Mouse (Mus musculus) hindbrain, embryonic 15.5 days (tissue): ENCODE data around the gene Robo1. TPM values are rescaled to one million over a fixed set of nuclear protein-coding genes. Genes with fewer than 3 reads are reported as not detected.

ENCODE experiments used
- ATAC-seq: fragments of 200-750 bp; cut with Nextera tagmentation; 2 replicates; pipeline ENCODE4 v1.8.0; 2017; ENCODE audit warnings: low read depth, moderate number of reproducible peaks, moderate TSS enrichment; ENCODE audit not compliant: low FRiP score
- H3K27ac ChIP-seq: fragments of 300-500 bp; sonication (generic); replicated peaks from 2 replicates; pipeline ENCODE4 v1.5.1; 2015; ENCODE audit warnings: mild to moderate bottlenecking, inconsistent platforms
- H3K27me3 ChIP-seq: fragments of 300-500 bp; sonication (generic); 2 replicates; pipeline ENCODE4 v1.6.1; 2015; ENCODE audit warnings: control low read depth, inconsistent platforms
- H3K36me3 ChIP-seq: fragments of 300-500 bp; sonication (generic); 2 replicates; pipeline ENCODE4 v1.6.1; 2015; ENCODE audit warnings: control low read depth, inconsistent platforms
- H3K4me1 ChIP-seq: fragments of 300-500 bp; sonication (generic); replicated peaks from 2 replicates; pipeline ENCODE4 v1.6.1; 2015; ENCODE audit warnings: control low read depth, inconsistent platforms
- H3K4me2 ChIP-seq: fragments of 300-500 bp; sonication (generic); 2 replicates; pipeline ENCODE4 v1.6.1; 2015; ENCODE audit warnings: moderate library complexity, mild to moderate bottlenecking, inconsistent platforms
- H3K4me3 ChIP-seq: fragments of 300-500 bp; sonication (generic); 2 replicates; pipeline ENCODE4 v1.5.1; 2015; ENCODE audit warnings: mild to moderate bottlenecking, inconsistent platforms
- H3K9ac ChIP-seq: fragments of 300-500 bp; sonication (generic); 2 replicates; pipeline ENCODE4 v1.6.1; 2015; ENCODE audit warnings: inconsistent platforms
- H3K9me3 ChIP-seq: fragments of 300-500 bp; sonication (generic); 2 replicates; pipeline ENCODE4 v1.6.1; 2016; ENCODE audit warnings: control low read depth, inconsistent platforms
- WGBS: fragments of 180-500 bp; shearing (Covaris S2); methylation state at CpG from one replicate; pipeline ENCODE4 v1.1.7; 2015; 5-methylcytosine and 5-hydroxymethylcytosine counted together
- polyA plus RNA-seq: library from polyadenylated mRNA; unstranded; fragments of >200 nt; fragmentation: Nextera tagmentation; extraction: Ambion mirVana; gene quantifications from 2 replicates; pipeline ENCODE4 v1.2.1, GENCODE M21; 2015

The Robo1 gene
- polyA plus RNA-seq, 1 experiment from 2014 or later: 33.1 TPM

- H3K4me2 ChIP-seq: no peak overlapping the region
- H3K9me3 ChIP-seq: no peaks in the 10 kb centered on the region
- 92% methylated on average over 1 of the region's 1 CpGs for WGBS
- H3K9ac ChIP-seq: no peak overlapping the region
- no peaks in the 10 kb centered on the region for H3K27me3 ChIP-seq
- 0 out of 2 replicates have a peak, but pooled peaks cover 4% of the 10 kb centered on the region for H3K4me1 ChIP-seq
- H3K36me3 ChIP-seq: no peaks in the 10 kb centered on the region
- ATAC-seq: no peak
- no peak overlapping the region for H3K27ac ChIP-seq
- H3K4me3 ChIP-seq: no peak overlapping the region
These were observed 267.1 kb downstream of the Robo1 start for GRCm38 (mm10) chr16:72575171-72575570.

- 49% methylated on average over 7 of the region's 7 CpGs for WGBS
- no peak for ATAC-seq
- no peaks in the 10 kb centered on the region for H3K9me3 ChIP-seq
- H3K27me3 ChIP-seq: no peaks in the 10 kb centered on the region
- no peak overlapping the region for H3K4me2 ChIP-seq
- H3K4me1 ChIP-seq: 0 out of 2 replicates have a peak, but pooled peaks cover 4% of the 10 kb centered on the region
- no peak overlapping the region for H3K4me3 ChIP-seq
- H3K27ac ChIP-seq: no peak overlapping the region
- no peak overlapping the region for H3K9ac ChIP-seq
- no peaks in the 10 kb centered on the region for H3K36me3 ChIP-seq
These were observed 268.9 kb downstream of the Robo1 start for GRCm38 (mm10) chr16:72576956-72577355.

DNA sequence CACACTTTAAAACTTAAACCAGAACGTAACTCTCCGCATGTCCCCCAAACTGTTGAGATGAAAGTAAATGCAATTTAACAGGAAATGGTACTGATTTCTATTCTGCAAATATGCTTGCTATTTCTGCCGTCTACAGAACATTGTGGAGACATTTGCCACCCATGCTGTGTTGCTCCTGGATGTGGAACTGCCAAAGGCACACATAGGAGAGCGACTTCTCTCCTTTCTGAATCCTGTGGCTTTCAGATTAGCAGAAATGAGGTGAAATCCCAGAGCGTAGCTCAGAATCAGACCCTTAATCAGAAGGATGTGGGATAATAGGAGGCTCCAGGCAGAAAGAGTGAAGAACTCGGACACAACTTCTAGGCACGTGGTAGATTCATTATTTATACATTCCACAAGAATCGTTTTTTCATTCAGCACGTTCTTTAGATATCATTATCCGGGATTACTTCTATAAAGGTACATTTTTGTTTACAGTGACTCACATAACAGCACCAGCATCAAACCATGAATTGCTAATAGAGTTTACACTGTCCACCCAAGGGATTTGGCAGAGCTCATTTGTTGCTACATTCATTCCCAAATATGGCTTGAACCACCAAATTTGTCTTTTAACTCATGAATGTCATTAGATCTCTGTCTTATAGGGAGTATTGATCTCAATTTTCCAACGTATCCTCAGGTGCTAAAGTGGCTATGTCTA, 276.5 kb downstream of the Robo1 start:
- no peak overlapping the region for H3K4me2 ChIP-seq
- 65% methylated on average over 11 of the region's 11 CpGs for WGBS
- no peak overlapping the region for H3K27ac ChIP-seq
- H3K4me1 ChIP-seq: 0 out of 2 replicates have a peak, but pooled peaks cover 8% of the 10 kb centered on the region
- H3K36me3 ChIP-seq: no peaks in the 10 kb centered on the region
- H3K9me3 ChIP-seq: no peaks in the 10 kb centered on the region
- ATAC-seq: no peak
- no peak overlapping the region for H3K4me3 ChIP-seq
- H3K27me3 ChIP-seq: no peaks in the 10 kb centered on the region
- H3K9ac ChIP-seq: no peak overlapping the region

DNA sequence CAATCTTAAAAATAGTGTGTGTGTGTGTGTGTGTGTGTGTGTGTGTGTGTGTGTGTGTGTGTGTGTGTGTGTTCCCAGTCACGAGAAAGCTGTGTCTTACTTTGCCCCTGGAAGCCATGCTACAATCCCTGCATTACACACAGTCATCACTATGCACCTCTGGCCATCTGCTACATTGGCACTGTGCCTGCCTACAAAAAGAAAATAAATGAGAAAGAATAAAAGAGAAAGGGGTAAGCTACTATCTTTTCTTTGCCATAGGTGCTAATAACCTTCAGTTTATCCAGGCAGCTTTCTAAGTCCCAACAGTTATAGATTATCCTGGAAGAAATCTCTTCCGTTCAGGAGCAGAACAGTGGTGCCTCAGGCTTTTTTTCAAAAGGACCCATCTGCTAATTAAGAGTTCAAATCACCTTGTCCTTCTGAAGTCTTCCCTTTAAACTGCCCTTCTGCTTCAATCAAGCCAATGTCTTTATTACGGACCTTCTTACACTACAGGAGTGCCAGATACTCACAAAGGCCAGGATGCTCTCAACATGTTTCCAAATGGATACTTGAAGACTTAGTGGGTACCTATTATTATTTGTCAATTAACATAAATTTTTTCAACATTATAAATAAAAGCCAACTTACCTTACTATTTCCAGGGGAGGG, 277.2 kb downstream of the Robo1 start:
- ATAC-seq: peak; percentile 63; the same call in 1 of the 2 replicates
- H3K27me3 ChIP-seq: no peaks in the 10 kb centered on the region
- no peak overlapping the region for H3K27ac ChIP-seq
- WGBS: 32% methylated on average over 3 of the region's 3 CpGs
- H3K4me3 ChIP-seq: no peak overlapping the region
- H3K36me3 ChIP-seq: no peaks in the 10 kb centered on the region
- H3K4me1 ChIP-seq: 0 out of 2 replicates have a peak, but pooled peaks cover 8% of the 10 kb centered on the region
- no peaks in the 10 kb centered on the region for H3K9me3 ChIP-seq
- H3K4me2 ChIP-seq: no peak overlapping the region
- no peak overlapping the region for H3K9ac ChIP-seq

- Histone ChIP-seq H3K27ac (no peak overlapping the region), H3K9me3 (no peaks in the 10 kb centered on the region), H3K4me1 (0 out of 2 replicates have a peak, but pooled peaks cover 8% of the 10 kb centered on the region), H3K4me3 (no peak overlapping the region), H3K27me3 (no peaks in the 10 kb centered on the region), H3K9ac (no peak overlapping the region), H3K36me3 (no peaks in the 10 kb centered on the region), H3K4me2 (no peak overlapping the region)
- ATAC-seq: no peak
- WGBS: 42% methylated on average over 3 of the region's 3 CpGs
These were observed 279.4 kb downstream of the Robo1 start for GRCm38 (mm10) chr16:72587376-72588072.

- Histone ChIP-seq H3K36me3 (no peaks in the 10 kb centered on the region), H3K4me1 (no peaks in the 10 kb centered on the region), H3K4me3 (no peak overlapping the region), H3K27me3 (no peaks in the 10 kb centered on the region), H3K27ac (no peak overlapping the region), H3K9ac (no peak overlapping the region), H3K9me3 (no peaks in the 10 kb centered on the region), H3K4me2 (no peak overlapping the region)
- WGBS: 36% methylated on average over 4 of the region's 4 CpGs
- ATAC-seq: no peak
These were observed 295.5 kb downstream of the Robo1 start for GRCm38 (mm10) chr16:72603487-72604206.

GRCm38 (mm10) chr16:72605066-72605465, 297.0 kb downstream of the Robo1 start:
- Histone ChIP-seq H3K27me3 (no peaks in the 10 kb centered on the region), H3K27ac (no peak overlapping the region), H3K4me1 (no peaks in the 10 kb centered on the region), H3K9ac (no peak overlapping the region), H3K4me2 (no peak overlapping the region), H3K9me3 (no peaks in the 10 kb centered on the region), H3K4me3 (no peak overlapping the region), H3K36me3 (no peaks in the 10 kb centered on the region)
- no peak for ATAC-seq
- 24% methylated on average over 6 of the region's 6 CpGs for WGBS

GRCm38 (mm10) chr16:72610661-72611112, 302.6 kb downstream of the Robo1 start:
- Histone ChIP-seq H3K4me3 (no peak overlapping the region), H3K9ac (no peak overlapping the region), H3K36me3 (no peaks in the 10 kb centered on the region), H3K9me3 (no peaks in the 10 kb centered on the region), H3K27ac (no peak overlapping the region), H3K4me1 (no peaks in the 10 kb centered on the region), H3K4me2 (no peak overlapping the region), H3K27me3 (no peaks in the 10 kb centered on the region)
- 26% methylated on average over 4 of the region's 4 CpGs for WGBS
- ATAC-seq: peak; percentile 72

- Histone ChIP-seq H3K4me1 (no peaks in the 10 kb centered on the region), H3K4me3 (no peak overlapping the region), H3K9ac (no peak overlapping the region), H3K27me3 (no peaks in the 10 kb centered on the region), H3K27ac (no peak overlapping the region), H3K4me2 (no peak overlapping the region), H3K9me3 (no peaks in the 10 kb centered on the region), H3K36me3 (no peaks in the 10 kb centered on the region)
- 7% methylated on average over 1 of the region's 1 CpGs for WGBS
- peak; percentile 76; the same call in 1 of the 2 replicates for ATAC-seq
These were observed 306.8 kb downstream of the Robo1 start for GRCm38 (mm10) chr16:72614898-72615297.

- H3K27me3 ChIP-seq: no peaks in the 10 kb centered on the region
- no peak overlapping the region for H3K4me2 ChIP-seq
- no peak overlapping the region for H3K4me3 ChIP-seq
- no peak overlapping the region for H3K27ac ChIP-seq
- no peaks in the 10 kb centered on the region for H3K9me3 ChIP-seq
- no peaks in the 10 kb centered on the region for H3K36me3 ChIP-seq
- 76% methylated on average over 2 of the region's 2 CpGs for WGBS
- H3K9ac ChIP-seq: no peak overlapping the region
- 0 out of 2 replicates have a peak, but pooled peaks have one; percentile 38 for ATAC-seq
- no peaks in the 10 kb centered on the region for H3K4me1 ChIP-seq
These were observed 307.3 kb downstream of the Robo1 start for GRCm38 (mm10) chr16:72615360-72615759.

DNA sequence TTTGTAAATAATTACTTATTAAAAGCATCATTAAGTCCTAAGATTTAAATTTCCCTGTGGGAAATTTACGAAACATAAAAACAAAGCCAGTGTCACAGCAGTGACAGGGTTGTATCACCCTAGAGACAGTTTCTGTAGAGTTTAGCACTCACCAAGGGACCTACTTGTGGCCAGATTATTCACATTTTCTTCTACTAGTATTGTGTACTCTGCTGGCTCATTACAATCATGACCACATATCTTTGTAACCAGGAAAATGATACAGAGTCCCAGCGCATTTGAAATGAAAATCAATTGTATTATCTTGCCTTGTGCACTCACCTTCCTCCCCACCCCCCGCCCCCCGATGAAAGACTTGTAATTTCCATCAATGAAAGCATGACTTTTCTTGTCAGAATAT, 314.3 kb downstream of the Robo1 start:
- no peaks in the 10 kb centered on the region for H3K9me3 ChIP-seq
- H3K4me2 ChIP-seq: peak overlapping the region; percentile 3; the same call in 1 of the 2 replicates
- H3K4me1 ChIP-seq: 0 out of 2 replicates have a peak, but pooled peaks cover 4% of the 10 kb centered on the region
- H3K36me3 ChIP-seq: no peaks in the 10 kb centered on the region
- no peaks in the 10 kb centered on the region for H3K27me3 ChIP-seq
- no peak overlapping the region for H3K4me3 ChIP-seq
- 62% methylated on average over 4 of the region's 4 CpGs for WGBS
- no peak for ATAC-seq
- no peak overlapping the region for H3K27ac ChIP-seq
- no peak overlapping the region for H3K9ac ChIP-seq
